Mouse (Mus musculus) T-helper 1 cell (primary cell): ENCODE results near the gene Tmem128.

ENCODE experiments used
- in situ Hi-C: fragments of 300-600 bp; cut with MboI, MseI; formaldehyde crosslinking; loops from one replicate; pipeline ENCODE4 v1.15.1; 2025; ENCODE audit warnings: high pct_unique_total_duplicates

The Tmem128 gene

GRCm38 (mm10) chr5:38277936-38278600 is 18.1 kb downstream of the Tmem128 start:
- in situ Hi-C loops, result no loop called here

- in situ Hi-C loops, result no loop called here
These were observed 20.1 kb downstream of the Tmem128 start for GRCm38 (mm10) chr5:38280075-38280474.

- in situ Hi-C loops, result no loop called here
These were observed 25.7 kb downstream of the Tmem128 start for GRCm38 (mm10) chr5:38285724-38286123.

- in situ Hi-C loops, result no loop called here
These were observed 28.5 kb downstream of the Tmem128 start for GRCm38 (mm10) chr5:38288476-38288875.

- in situ Hi-C loops, result loop anchor here (5.0 kb wide), 1 partner anchor 310 kb away; no protein-coding TSS in a partner anchor
These were observed 41.9 kb downstream of the Tmem128 start for GRCm38 (mm10) chr5:38301761-38302411.

GRCm38 (mm10) chr5:38302651-38303050 is 42.7 kb downstream of the Tmem128 start:
- in situ Hi-C loops, result loop anchor here (5.0 kb wide), 1 partner anchor 310 kb away; no protein-coding TSS in a partner anchor

GRCm38 (mm10) chr5:38305241-38305640 is 45.3 kb downstream of the Tmem128 start:
- in situ Hi-C loops, result no loop called here

- in situ Hi-C loops, result no loop called here
These were observed 47.5 kb downstream of the Tmem128 start for GRCm38 (mm10) chr5:38307255-38308101.

- in situ Hi-C loops, result no loop called here
These were observed 48.9 kb downstream of the Tmem128 start for GRCm38 (mm10) chr5:38308873-38309272.

GRCm38 (mm10) chr5:38309795-38310194 is 49.8 kb downstream of the Tmem128 start:
- in situ Hi-C loops, result loop anchor here (5.0 kb wide), 1 partner anchor 158 kb away; no protein-coding TSS in a partner anchor
